Mouse (Mus musculus) layer of hippocampus, postnatal 36 days (tissue): ENCODE measurements around the gene Olfr370. TPM values are rescaled to one million over a fixed set of nuclear protein-coding genes. Genes with fewer than 3 reads are reported as not detected.

Source experiments
- total RNA-seq, 2 experiments: library from RNA; stranded (reverse); gene quantifications; 2 replicates each; pipeline ENCODE4 v1.2.3; 2021

The Olfr370 gene
- total RNA-seq, 2 experiments from 2014 or later, result not detected

Other genes starting within 250 kb of the Olfr370 start
- gene Ucp1, start 245.4 kb upstream of the Olfr370 start, total RNA-seq, result not detected
- 10 to 100 TPM; 14.6 to 15.6 TPM for gene Elmod2, start 203.3 kb upstream of the Olfr370 start, total RNA-seq
- not detected for gene Mgat4d, start 187.3 kb upstream of the Olfr370 start, total RNA-seq
- gene Clgn, start 145.9 kb upstream of the Olfr370 start, total RNA-seq, result 1 to 10 TPM; 8.3 to 9.2 TPM
- gene Scoc, start 77.4 kb upstream of the Olfr370 start, total RNA-seq, result 100 to 1,000 TPM; 213 to 246 TPM
- 100 to 1,000 TPM; 147 to 150 TPM for gene Ndufb7, start 30.9 kb downstream of the Olfr370 start, total RNA-seq
- gene Tecr, start 72.2 kb downstream of the Olfr370 start, total RNA-seq, result 100 to 1,000 TPM; 511 to 514 TPM
- 10 to 100 TPM; 46.3 to 51.8 TPM for gene Dnajb1, start 72.4 kb downstream of the Olfr370 start, total RNA-seq
- gene Gipc1, start 116.9 kb downstream of the Olfr370 start, total RNA-seq, result 10 to 100 TPM; 56.9 to 58.1 TPM
- gene Ptger1, start 130.9 kb downstream of the Olfr370 start, total RNA-seq, result 1 to 10 TPM in 1 of 2 experiments, under 1 TPM in 1; 1.00 to 1.4 TPM
- gene Pkn1, start 163.4 kb downstream of the Olfr370 start, total RNA-seq, result 10 to 100 TPM; 53.0 to 54.8 TPM
- gene Ddx39, start 179.4 kb downstream of the Olfr370 start, total RNA-seq, result 10 to 100 TPM; 17.0 to 19.2 TPM
- gene Adgre5, start 205.5 kb downstream of the Olfr370 start, total RNA-seq, result 1 to 10 TPM; 7.6 to 7.7 TPM